Mouse (Mus musculus) hematopoietic stem cell, adult 5-6 weeks (primary cell): ENCODE measurements around the gene S1pr5. TPM values are rescaled to one million over a fixed set of nuclear protein-coding genes. Genes with fewer than 3 reads are reported as not detected.
"Not testable (repeated sequence)": the region's sequence is repeated elsewhere in the genome, so short reads cannot be mapped to it uniquely, and the experiment has no call there.

Source experiments
- ATAC-seq, 2 experiments: fragments of 125-278 bp in 1 of 2; replicated peaks in 1 of 2; 2 replicates each; pipeline ENCODE4 v1.8.0; 2016 to 2017; ENCODE audit warnings: inconsistent platforms in 2 of 2, mild to moderate bottlenecking in 2 of 2, moderate number of reproducible peaks in 2 of 2, low read depth in 1 of 2, moderate TSS enrichment in 1 of 2; ENCODE audit not compliant: low FRiP score in 2 of 2, poor library complexity in 2 of 2, severe bottlenecking in 2 of 2, insufficient read depth in 1 of 2, low TSS enrichment in 1 of 2
- total RNA-seq: library from RNA; stranded (forward); fragments of 172-1452, 232-1000 nt; gene quantifications from 2 replicates; pipeline ENCODE4 v1.2.3, GENCODE M21; 2017

Gene S1pr5
- total RNA-seq, 1 experiment from 2014 or later, result 0.50 TPM

DNA sequence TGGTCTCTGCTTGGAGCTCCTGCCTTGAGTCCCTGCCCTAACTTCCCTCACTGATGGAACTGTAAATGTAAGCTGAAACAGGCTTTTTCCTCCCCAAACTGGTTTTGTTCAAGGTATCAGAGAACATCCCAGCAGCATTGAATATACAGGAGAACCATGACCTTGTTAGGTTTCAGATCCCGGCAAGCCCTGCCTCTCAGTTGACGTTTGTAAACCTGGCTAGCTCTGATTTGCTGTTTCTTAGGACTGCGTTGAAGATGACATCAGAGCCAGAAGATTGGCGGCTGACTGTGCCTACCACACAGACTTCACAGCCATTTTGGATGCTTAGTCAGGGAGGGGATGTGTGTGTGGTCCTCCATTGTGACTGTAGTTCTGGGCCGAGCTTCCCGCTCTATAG is 24.3 kb downstream of the S1pr5 start:
- no peak for ATAC-seq

DNA sequence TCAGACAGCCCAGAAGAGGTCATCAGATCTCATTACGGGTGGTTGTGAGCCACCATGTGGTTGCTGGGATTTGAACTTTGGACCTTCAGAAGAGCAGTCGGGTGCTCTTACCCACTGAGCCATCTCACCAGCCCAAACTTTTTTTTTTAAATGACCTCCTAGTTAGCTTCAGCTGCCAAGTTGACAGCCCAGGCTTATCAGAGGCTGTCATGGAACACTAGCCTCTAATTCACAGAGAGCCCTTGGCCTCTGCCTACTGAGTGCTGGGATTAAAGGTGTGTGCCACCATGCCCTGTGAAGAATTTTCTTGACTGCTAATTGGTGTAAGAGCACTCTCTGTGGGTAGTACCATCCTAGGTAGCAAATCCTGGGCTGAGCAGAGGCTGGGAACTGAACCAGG is 24.8 kb downstream of the S1pr5 start:
- ATAC-seq, result not testable (repeated sequence)

DNA sequence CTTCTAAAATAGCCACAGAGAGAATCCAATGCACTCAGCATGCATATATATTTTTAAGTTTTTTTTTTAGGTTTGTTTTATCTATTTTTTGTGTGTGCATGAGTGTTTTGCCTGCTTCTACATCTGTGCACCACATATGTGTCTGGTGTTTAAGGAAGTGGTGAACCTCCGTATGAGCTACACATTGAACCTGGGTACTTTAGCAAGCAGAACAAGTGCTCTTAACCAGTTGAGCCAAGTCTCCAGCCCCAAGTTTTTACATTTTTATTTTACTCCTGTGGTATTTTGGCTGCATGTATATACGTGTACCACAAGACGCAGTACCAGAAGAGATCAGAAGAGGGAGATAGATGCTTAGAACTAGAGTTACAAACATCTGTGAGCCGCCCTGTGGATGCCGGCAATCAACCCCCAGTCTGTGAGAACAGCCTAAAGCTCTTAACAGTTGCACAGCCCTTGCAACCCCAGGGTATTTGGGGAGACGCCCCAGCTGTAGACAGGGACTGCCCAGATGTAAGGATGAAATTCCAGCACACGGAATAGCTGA is 26.8 kb downstream of the S1pr5 start:
- ATAC-seq, result peak; percentile 62 to 65

- ATAC-seq, result peak; percentile 94 to 96
These were observed 27.5 kb downstream of the S1pr5 start for GRCm38 (mm10) chr9:21220490-21221382.

DNA sequence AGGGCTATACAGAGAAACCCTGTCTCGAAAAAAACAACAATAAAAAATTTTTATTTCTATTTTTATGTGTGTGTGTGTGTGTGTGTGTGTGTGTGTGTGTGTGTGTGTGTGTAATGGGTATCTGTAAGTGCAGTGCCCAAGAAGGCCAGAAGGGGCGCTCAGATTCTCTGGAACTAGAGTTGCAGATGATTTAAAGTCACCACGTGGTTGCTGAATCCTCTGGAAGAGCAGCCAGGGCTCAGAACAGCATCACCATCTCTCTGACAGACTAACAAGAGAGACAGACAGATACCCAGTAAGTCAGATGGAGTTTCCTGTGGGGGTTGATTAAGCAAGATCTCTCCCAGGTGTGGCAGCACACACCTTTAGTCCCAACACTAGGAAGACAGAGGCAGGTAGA is 28.4 kb downstream of the S1pr5 start:
- no peak for ATAC-seq

GRCm38 (mm10) chr9:21216050-21216841 is 32.0 kb downstream of the S1pr5 start:
- ATAC-seq, result no peak

DNA sequence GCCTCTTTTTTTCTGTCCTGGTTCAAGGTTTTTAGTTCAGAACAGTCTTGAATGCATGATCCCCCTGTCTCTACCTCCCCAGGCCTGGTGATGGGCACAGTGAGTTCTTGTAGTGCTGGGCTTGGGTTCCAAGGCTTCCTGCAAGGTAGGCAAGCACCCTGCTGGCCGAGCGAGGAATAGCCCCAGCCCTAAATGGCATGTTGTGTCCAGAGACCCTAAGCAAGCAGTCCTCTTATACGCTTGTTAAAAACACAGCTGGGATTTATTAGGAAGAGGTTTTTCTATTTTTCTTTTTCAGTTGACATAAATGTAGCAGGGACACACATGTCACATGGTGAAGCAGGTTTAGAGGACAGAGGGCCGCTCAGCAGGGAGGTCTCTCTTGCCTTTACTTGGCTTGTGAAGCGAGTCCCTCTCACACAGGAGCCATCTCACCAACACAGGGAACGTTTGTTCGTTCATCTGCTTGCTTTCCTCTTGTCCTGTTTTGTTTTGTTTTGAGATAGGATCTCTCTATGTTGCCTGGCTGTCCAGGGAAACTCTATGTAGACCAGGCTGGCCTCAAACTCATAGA is 34.5 kb downstream of the S1pr5 start:
- no peak; a peak in 1 of 4 replicates for ATAC-seq

DNA sequence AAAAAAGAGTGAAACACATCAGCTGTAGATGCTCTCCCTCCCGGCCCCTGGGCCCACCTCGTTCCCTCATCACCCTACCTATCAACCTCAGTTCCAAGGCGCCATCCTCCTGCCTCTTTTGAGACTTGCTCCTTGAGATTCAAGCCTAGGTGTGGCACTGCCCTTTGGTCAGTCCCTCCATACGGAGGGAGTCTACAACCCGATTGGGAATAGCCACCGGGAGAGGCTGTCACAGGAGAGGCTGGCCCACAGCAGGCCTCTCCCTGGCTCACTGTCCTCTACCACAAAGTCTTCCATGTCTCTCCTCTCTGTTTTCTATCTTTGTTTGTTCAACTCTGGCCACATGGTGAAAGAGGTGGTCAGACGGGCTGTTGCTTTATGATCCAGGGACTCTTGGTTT is 36.6 kb downstream of the S1pr5 start:
- no peak for ATAC-seq

DNA sequence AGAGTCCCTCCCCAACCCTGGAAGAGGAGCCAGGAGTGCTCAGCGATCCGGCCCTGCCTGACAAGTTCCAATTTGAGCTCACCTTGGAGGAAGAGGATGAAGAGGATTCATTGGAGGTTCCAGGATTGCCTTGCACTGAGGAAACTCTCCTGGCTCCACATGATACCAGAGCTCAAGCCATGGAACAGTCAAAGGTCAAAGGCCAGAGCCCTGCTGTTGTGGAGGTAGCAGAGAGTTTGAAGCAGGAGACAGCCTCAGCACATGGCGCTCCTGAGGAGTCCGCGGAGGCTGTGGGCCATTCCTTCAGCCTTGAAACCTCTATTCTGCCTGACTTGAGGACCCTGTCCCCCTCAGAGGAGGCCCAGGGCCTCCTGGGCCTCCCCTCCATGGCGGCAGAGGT is 37.4 kb downstream of the S1pr5 start:
- no peak for ATAC-seq

DNA sequence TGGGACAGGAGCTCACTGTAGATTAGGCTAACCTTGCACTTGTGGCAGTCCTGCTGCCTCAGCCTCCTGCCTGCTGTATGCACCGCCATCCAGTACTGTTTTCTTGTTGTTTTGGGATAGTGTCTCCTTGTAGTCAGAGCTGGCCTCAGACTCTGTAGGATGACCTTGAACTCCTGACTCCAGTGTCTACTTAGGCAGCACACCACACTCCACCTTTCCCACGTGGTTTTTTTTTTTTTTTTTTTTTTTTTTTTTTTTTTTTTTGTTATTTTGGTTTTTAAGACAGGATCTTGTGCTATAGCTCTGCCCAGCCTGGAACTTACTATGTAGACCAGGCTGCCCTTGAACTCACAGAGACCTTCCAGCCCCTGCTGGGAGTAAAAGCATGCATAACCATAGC is 39.6 kb downstream of the S1pr5 start:
- ATAC-seq, result no peak

GRCm38 (mm10) chr9:21206848-21207247 is 41.4 kb downstream of the S1pr5 start:
- ATAC-seq, result no peak

DNA sequence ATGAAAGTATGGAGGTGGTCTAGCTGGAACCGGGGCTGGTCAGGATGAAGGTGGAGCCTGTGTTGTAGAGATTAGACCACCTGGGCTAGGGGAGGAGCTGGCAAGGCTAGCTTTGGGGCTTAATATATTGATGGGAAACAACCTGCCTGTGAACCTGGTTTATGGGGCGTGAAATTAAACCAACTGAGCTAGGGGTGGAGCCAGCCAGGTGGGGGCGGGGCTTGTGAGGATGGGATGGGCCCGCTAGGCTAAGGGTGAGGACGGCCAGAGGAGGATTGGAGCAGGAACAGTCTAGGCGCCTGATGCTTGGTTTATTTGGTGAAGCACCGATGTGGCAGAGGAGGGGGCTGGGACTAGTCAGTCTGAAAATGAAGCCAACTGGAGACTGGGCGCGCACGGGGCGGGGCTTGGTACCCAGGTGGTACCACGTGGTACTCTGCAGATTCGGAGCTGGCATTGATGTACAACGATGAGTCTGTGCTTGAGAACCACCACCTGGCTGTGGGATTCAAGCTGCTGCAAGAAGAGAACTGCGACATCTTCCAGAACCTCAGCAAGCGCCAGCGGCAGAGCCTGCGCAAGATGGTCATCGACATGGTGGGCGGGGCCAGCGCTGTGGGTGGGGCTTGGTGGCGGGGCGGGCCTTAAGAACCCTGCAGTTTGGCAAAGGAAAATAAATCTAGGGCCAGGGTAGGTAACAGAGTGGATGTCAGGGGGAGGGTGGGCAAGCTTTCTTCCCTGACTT is 43.5 kb downstream of the S1pr5 start:
- ATAC-seq, result no peak

DNA sequence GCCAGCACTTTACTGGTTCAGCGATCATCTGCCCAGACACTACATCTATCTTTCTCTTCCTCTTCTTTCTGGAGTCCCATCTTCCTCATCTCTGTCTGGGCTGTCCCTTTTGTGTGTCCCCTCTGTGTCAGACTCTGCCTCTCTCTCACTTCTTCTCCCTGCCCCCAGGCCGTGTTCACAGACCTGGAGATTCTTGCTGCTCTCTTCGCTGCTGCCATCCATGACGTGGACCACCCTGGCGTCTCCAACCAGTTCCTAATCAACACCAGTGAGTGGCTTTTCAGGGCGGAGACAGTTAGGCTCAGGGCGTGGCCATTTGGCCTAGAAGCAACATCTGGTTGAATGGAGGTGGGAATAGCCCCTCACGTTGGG is 44.1 kb downstream of the S1pr5 start:
- ATAC-seq, result no peak

DNA sequence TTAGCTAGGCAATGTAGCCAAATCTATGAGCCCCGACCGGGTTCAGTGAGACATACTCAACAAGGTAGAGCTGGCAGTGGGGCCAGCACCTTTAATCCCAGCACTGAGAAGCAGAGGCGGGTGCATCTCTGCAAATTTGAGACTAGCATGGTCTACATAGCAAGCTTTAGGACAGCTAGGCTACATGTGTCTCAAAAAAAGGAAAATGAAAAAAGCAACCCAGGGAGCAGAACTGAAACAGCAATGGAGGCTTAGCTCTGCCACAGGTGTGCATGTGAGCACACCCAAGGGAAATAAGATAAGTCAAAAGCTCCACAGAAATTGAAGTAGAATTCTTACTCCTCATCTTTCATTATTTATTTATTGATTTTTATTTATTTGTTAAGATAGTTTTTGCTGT is 49.3 kb downstream of the S1pr5 start:
- ATAC-seq, result no peak

DNA sequence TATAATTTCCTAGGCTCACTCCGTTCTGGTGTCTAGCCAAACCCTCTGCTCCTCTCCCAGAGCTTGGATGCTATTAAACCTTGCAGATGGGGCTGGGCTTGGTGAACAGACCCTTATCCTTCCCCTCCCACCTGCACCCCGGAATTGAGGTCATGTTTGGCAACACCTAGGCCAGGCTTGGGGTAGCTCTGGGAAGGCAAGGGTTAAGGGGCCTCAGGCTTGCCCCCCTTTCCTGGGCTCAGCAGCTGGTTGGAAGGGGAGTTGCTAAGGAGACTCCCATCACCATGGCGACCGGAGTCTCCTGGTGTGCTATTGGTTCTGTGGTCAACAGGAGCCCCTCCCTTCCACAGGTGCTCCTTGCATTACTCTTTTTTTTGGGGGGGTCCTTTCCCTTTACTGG is 50.3 kb downstream of the S1pr5 start:
- no peak for ATAC-seq

DNA sequence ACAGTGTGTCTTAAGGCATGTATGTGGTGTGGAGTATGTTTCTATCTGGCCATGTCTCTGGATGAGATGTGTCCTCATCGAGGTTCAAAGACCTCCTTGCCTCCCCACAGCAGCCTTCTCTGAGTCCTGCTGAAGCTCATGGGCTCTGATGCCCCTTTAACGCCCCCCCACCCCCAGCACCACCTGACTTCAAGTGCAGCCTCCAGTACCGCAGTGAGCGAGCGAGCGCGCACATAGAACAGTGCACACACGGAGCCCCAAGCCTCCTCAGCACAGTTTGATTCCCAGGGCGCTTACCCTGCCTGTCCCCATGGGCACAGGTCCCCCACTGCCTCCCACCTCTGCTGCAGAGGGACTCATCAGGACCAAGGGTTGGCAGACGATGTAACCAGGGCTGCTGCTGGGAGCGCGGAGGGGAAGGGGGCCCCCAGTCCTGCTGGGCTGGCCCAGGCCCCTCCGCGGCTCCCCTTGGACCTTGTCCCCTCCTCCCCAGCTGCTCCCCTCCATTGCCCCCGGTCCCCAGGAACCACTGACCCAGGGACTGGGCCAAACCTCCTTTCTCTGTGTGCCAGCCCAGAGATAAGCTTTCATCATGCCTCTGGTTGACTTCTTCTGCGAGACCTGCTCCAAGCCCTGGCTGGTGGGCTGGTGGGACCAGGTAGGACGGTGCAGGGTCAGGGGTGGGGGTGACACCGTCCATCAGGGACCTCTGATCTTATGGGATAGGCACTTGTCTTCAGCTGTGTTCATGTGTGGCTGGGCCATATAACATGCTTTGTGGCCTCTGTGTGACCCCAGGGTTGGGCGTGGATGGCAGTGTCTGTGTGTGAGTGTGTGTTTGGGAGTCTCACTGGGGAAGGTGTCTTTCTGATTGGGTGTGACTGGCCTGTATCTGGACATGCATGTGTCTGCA is 51.5 kb downstream of the S1pr5 start:
- no peak for ATAC-seq
